Mouse (Mus musculus): ENCODE data around the gene Cers4. TPM values are rescaled to one million over a fixed set of nuclear protein-coding genes. Genes with fewer than 3 reads are reported as not detected.

Gene Cers4
- polyA plus RNA-seq, 1 experiment from 2014 or later: 15.0 TPM

DNA sequence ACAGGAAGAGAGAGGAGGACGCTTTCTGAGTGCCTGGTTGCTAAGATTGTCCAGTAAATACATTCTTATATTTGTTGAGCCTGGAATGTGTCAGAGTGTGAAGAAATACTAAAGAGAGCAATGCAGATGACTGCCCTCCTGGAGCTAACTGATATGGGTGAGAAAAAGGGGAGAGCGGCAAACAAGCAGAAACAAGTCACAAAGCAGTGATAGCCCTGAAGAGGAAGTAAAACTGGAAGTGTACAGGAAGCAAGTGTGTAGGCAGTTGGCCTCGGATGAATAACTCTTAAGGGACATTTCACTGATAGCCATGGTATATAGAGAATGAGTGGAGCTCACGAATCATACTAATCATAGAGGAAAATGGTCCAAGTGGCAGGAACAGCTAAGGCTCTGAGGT lies 28.6 kb downstream of the Cers4 start:
- 91% methylated on average over 4 of the region's 4 CpGs for WGBS
- Histone ChIP-seq H3K4me3 (ENCODE audit: low read depth, low read length) (no peak overlapping the region), H3K9ac (ENCODE audit: low read length) (no peak overlapping the region), H3K4me1 (ENCODE audit: control insufficient read depth, insufficient read depth, low read length) (no peaks in the 10 kb centered on the region), H3K27ac (ENCODE audit: low read depth, low read length) (no peak overlapping the region), H3K27me3 (ENCODE audit: control insufficient read depth, insufficient read depth, low read length) (no peaks in the 10 kb centered on the region), H3K36me3 (ENCODE audit: control insufficient read depth, insufficient read depth, low read length) (peaks cover 3% of the 10 kb centered on the region), H3K4me2 (no peak overlapping the region), H3K9me3 (ENCODE audit: control insufficient read depth, low read length) (no peaks in the 10 kb centered on the region)
- ATAC-seq (ENCODE audit: low FRiP score): no peak
- DNase-seq (ENCODE audit: low spot score, missing footprints): no peak

DNA sequence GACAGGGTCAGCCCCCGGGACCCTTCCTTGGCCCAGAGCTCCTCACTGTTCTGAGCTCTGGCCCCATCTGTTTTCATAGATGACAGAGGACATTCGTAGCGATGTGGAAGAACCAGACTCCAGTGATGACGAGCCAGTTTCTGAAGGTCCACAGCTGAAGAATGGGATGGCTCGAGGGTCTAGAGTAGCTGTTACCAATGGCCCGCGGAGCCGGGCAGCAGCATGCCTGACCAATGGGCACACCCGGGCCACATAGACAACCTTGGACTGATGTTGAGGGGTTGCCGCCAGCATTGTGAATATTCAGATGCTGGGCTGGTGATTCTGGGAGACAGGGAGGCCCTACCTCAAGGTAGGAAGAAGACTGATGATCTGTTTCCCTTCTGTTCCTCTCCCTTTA lies 30.7 kb downstream of the Cers4 start:
- H3K27me3 ChIP-seq (ENCODE audit: control insufficient read depth, insufficient read depth, low read length): no peaks in the 10 kb centered on the region

More for the DNA sequence above, 30.7 kb downstream of the Cers4 start:
- Histone ChIP-seq H3K9me3 (ENCODE audit: control insufficient read depth, low read length) (no peaks in the 10 kb centered on the region), H3K4me2 (no peak overlapping the region), H3K27ac (ENCODE audit: low read depth, low read length) (no peak overlapping the region), H3K36me3 (ENCODE audit: control insufficient read depth, insufficient read depth, low read length) (peaks cover 3% of the 10 kb centered on the region), H3K4me3 (ENCODE audit: low read depth, low read length) (no peak overlapping the region), H3K9ac (ENCODE audit: low read length) (no peak overlapping the region), H3K4me1 (ENCODE audit: control insufficient read depth, insufficient read depth, low read length) (no peaks in the 10 kb centered on the region)
- ATAC-seq (ENCODE audit: low FRiP score): no peak
- DNase-seq (ENCODE audit: low spot score, missing footprints): no peak
- WGBS: 97% methylated on average over 10 of the region's 10 CpGs

Other genes starting within 250 kb of the Cers4 start
- gene Tgfbr3l, start 244.8 kb upstream of the Cers4 start, polyA plus RNA-seq (2014; fragmentation: Nextera tagmentation; extraction: Ambion mirVana): 1.2 and 2.0 TPM in 2 replicates
- gene Snapc2, start 239.9 kb upstream of the Cers4 start, polyA plus RNA-seq (2014; fragmentation: Nextera tagmentation; extraction: Ambion mirVana): 53.9 and 64.6 TPM in 2 replicates
- gene Ctxn1, start 233.8 kb upstream of the Cers4 start, polyA plus RNA-seq (2014; fragmentation: Nextera tagmentation; extraction: Ambion mirVana): 97.9 and 110 TPM in 2 replicates
- gene Timm44, start 217.1 kb upstream of the Cers4 start, polyA plus RNA-seq (2014; fragmentation: Nextera tagmentation; extraction: Ambion mirVana): 67.4 and 70.7 TPM in 2 replicates
- gene Ccl25, start 167.8 kb upstream of the Cers4 start, polyA plus RNA-seq (2014; fragmentation: Nextera tagmentation; extraction: Ambion mirVana): 15.7 and 17.8 TPM in 2 replicates
- 366 and 369 TPM in 2 replicates for gene Elavl1, start 167.6 kb upstream of the Cers4 start, polyA plus RNA-seq (2014; fragmentation: Nextera tagmentation; extraction: Ambion mirVana)
- 16.4 and 16.5 TPM in 2 replicates for gene Zfp958, start 120.1 kb downstream of the Cers4 start, polyA plus RNA-seq (2014; fragmentation: Nextera tagmentation; extraction: Ambion mirVana)